Mouse (Mus musculus): ENCODE results near the gene Uaca. TPM values are rescaled to one million over a fixed set of nuclear protein-coding genes. Genes with fewer than 3 reads are reported as not detected.

Gene Uaca
- total and polyA plus RNA-seq, 3 experiments: 0.17 to 0.34 TPM; not detected in 1

- Histone ChIP-seq H3K4me3 (replicated peaks in 1 of 3; ENCODE audit: low read depth in 2 of 3, low read length in 2 of 3, poor library complexity in 1 of 3) (no peak overlapping the region), H3K36me3 (replicated peaks in 1 of 2; ENCODE audit: control insufficient read depth in 1 of 2, insufficient read depth in 1 of 2, low read length in 1 of 2) (no peaks in the 10 kb centered on the region), H3K4me1 (ENCODE audit: control insufficient read depth in 1 of 2, insufficient read depth in 2 of 2) (peaks cover 0 to 21% of the 10 kb centered on the region in 2 experiments; a peak in 2 of 4 replicates), H3K9ac (ENCODE audit: insufficient read depth, low read depth) (no peak overlapping the region), H3K27me3 (replicated peaks) (no peaks in the 10 kb centered on the region), H3K27ac (ENCODE audit: insufficient read depth, low read depth) (no peak overlapping the region), H3K79me2 (replicated peaks; ENCODE audit: control insufficient read depth, extremely low read depth, insufficient read depth, poor library complexity, severe bottlenecking) (no peaks in the 10 kb centered on the region), H3K9me3 (replicated peaks; ENCODE audit: low read length) (peaks cover 8% of the 10 kb centered on the region), H3K4me2 (ENCODE audit: insufficient read depth, low read depth, poor library complexity, severe bottlenecking) (no peak overlapping the region)
- dilution Hi-C loops (cut with MboI; ENCODE audit: extremely low pct_ligation_motif_present, extremely low pct_unique_long_range_greater_than_20kb, low sequenced_read_pairs): no loop called here
- no peak for TF ChIP-seq BHLHE40 (IDR thresholded peaks at IDR 0.05; ENCODE audit: low read depth, low read length)
- TF ChIP-seq ETS1 (conservative IDR thresholded peaks at IDR 0.05; ENCODE audit: low read depth, low read length): 0 out of 2 replicates have a peak, but pooled peaks have one; percentile 9
- TF ChIP-seq RAD21 (IDR thresholded peaks at IDR 0.05; ENCODE audit: low read depth, low read length): no peak
- in situ Hi-C loops (cut with MboI; ENCODE audit: low pct_ligation_motif_present, low pct_unique_long_range_greater_than_20kb, low sequenced_read_pairs): no loop called here
- DNase-seq (ENCODE audit: extremely low read depth): peak; percentile 25
Observed at GRCm38 (mm10) chr9:60769711-60770111, 24.6 kb upstream of the Uaca start.

- no peak for DNase-seq (ENCODE audit: extremely low read depth)
- dilution Hi-C loops (cut with MboI; ENCODE audit: extremely low pct_ligation_motif_present, extremely low pct_unique_long_range_greater_than_20kb, low sequenced_read_pairs) (no loop called here), in situ Hi-C loops (cut with MboI; ENCODE audit: low pct_ligation_motif_present, low pct_unique_long_range_greater_than_20kb, low sequenced_read_pairs) (no loop called here)
- Histone ChIP-seq H3K79me2 (replicated peaks; ENCODE audit: control insufficient read depth, extremely low read depth, insufficient read depth, poor library complexity, severe bottlenecking) (no peaks in the 10 kb centered on the region), H3K4me1 (ENCODE audit: control insufficient read depth in 1 of 2, insufficient read depth in 2 of 2) (peaks cover 0 to 21% of the 10 kb centered on the region in 2 experiments; a peak in 2 of 4 replicates), H3K27ac (ENCODE audit: insufficient read depth, low read depth) (no peak overlapping the region), H3K9ac (ENCODE audit: insufficient read depth, low read depth) (no peak overlapping the region), H3K27me3 (replicated peaks) (no peaks in the 10 kb centered on the region), H3K4me2 (ENCODE audit: insufficient read depth, low read depth, poor library complexity, severe bottlenecking) (no peak overlapping the region), H3K9me3 (replicated peaks; ENCODE audit: low read length) (peaks cover 8% of the 10 kb centered on the region), H3K36me3 (replicated peaks in 1 of 2; ENCODE audit: control insufficient read depth in 1 of 2, insufficient read depth in 1 of 2, low read length in 1 of 2) (no peaks in the 10 kb centered on the region), H3K4me3 (replicated peaks in 1 of 3; ENCODE audit: low read depth in 2 of 3, low read length in 2 of 3, poor library complexity in 1 of 3) (no peak overlapping the region)
- no peak for TF ChIP-seq RCOR1 (conservative IDR thresholded peaks at IDR 0.05; ENCODE audit: low read depth, low read length)
- no peak for TF ChIP-seq PAX5 (IDR thresholded peaks at IDR 0.05; ENCODE audit: low read length)
- no peak for TF ChIP-seq NELFE (IDR thresholded peaks at IDR 0.05; ENCODE audit: low read depth, low read length)
- no peak for TF ChIP-seq IRF4 (IDR thresholded peaks at IDR 0.05; ENCODE audit: low read depth, low read length)
- TF ChIP-seq ZKSCAN1 (IDR thresholded peaks at IDR 0.05; ENCODE audit: borderline replicate concordance, low read depth, low read length): no peak
Observed at GRCm38 (mm10) chr9:60773713-60774112, 20.6 kb upstream of the Uaca start.

- no peak for DNase-seq (ENCODE audit: extremely low read depth)
- Histone ChIP-seq H3K9ac (ENCODE audit: insufficient read depth, low read depth) (no peak overlapping the region), H3K79me2 (replicated peaks; ENCODE audit: control insufficient read depth, extremely low read depth, insufficient read depth, poor library complexity, severe bottlenecking) (no peaks in the 10 kb centered on the region), H3K36me3 (replicated peaks in 1 of 2; ENCODE audit: control insufficient read depth in 1 of 2, insufficient read depth in 1 of 2, low read length in 1 of 2) (no peaks in the 10 kb centered on the region), H3K4me1 (ENCODE audit: control insufficient read depth in 1 of 2, insufficient read depth in 2 of 2) (no peaks in the 10 kb centered on the region), H3K9me3 (replicated peaks; ENCODE audit: low read length) (peaks cover 8% of the 10 kb centered on the region), H3K27ac (ENCODE audit: insufficient read depth, low read depth) (no peak overlapping the region), H3K27me3 (replicated peaks) (no peaks in the 10 kb centered on the region), H3K4me2 (ENCODE audit: insufficient read depth, low read depth, poor library complexity, severe bottlenecking) (no peak overlapping the region), H3K4me3 (replicated peaks in 1 of 3; ENCODE audit: low read depth in 2 of 3, low read length in 2 of 3, poor library complexity in 1 of 3) (no peak overlapping the region)
- dilution Hi-C loops (cut with MboI; ENCODE audit: extremely low pct_ligation_motif_present, extremely low pct_unique_long_range_greater_than_20kb, low sequenced_read_pairs) (no loop called here), in situ Hi-C loops (cut with MboI; ENCODE audit: low pct_ligation_motif_present, low pct_unique_long_range_greater_than_20kb, low sequenced_read_pairs) (no loop called here)
- TF ChIP-seq JUN (IDR thresholded peaks at IDR 0.05; ENCODE audit: insufficient read depth, low read depth, low read length): no peak
- TF ChIP-seq NRF1 (IDR thresholded peaks at IDR 0.05; ENCODE audit: low read depth, low read length): no peak
- no peak for TF ChIP-seq CHD2 (IDR thresholded peaks at IDR 0.05; ENCODE audit: low read length)
- TF ChIP-seq GABPA (IDR thresholded peaks at IDR 0.05; ENCODE audit: insufficient replicate concordance, low read depth, low read length): no peak
- TF ChIP-seq POLR2A (IDR thresholded peaks at IDR 0.05; ENCODE audit: low read depth, low read length): no peak
- TF ChIP-seq BHLHE40 (IDR thresholded peaks at IDR 0.05; ENCODE audit: low read depth, low read length): no peak
- TF ChIP-seq USF1 (IDR thresholded peaks at IDR 0.05; ENCODE audit: low read depth, low read length): no peak
- TF ChIP-seq MAFK (IDR thresholded peaks at IDR 0.05; ENCODE audit: insufficient replicate concordance, low read length): no peak
Observed at GRCm38 (mm10) chr9:60776899-60777298, 17.4 kb upstream of the Uaca start.
